Mouse (Mus musculus): Measurements from ENCODE around the gene Greb1. TPM values are rescaled to one million over a fixed set of nuclear protein-coding genes. Genes with fewer than 3 reads are reported as not detected.
"Not testable (repeated sequence)": the region's sequence is repeated elsewhere in the genome, so short reads cannot be mapped to it uniquely, and the experiment has no call there.

The Greb1 gene
- polyA plus RNA-seq, 2 experiments from 2014 or later = 0.12 TPM; not detected in 1

GRCm38 (mm10) chr12:16760246-16760645, 40.4 kb downstream of the Greb1 start:
- ATAC-seq = no peak

GRCm38 (mm10) chr12:16754311-16754710, 46.4 kb downstream of the Greb1 start:
- ATAC-seq = no peak

GRCm38 (mm10) chr12:16753555-16753954, 47.1 kb downstream of the Greb1 start:
- no peak for ATAC-seq

- ATAC-seq = no peak
Observed at GRCm38 (mm10) chr12:16753110-16753509, 47.6 kb downstream of the Greb1 start.

- ATAC-seq = no peak
Observed at GRCm38 (mm10) chr12:16752236-16752840, 48.3 kb downstream of the Greb1 start.

- no peak for ATAC-seq
Observed at GRCm38 (mm10) chr12:16751609-16752008, 49.1 kb downstream of the Greb1 start.

GRCm38 (mm10) chr12:16740059-16740458, 60.6 kb downstream of the Greb1 start:
- no peak for ATAC-seq

GRCm38 (mm10) chr12:16737266-16737665, 63.4 kb downstream of the Greb1 start:
- ATAC-seq = no peak

- ATAC-seq = no peak
Observed at GRCm38 (mm10) chr12:16734698-16735097, 66.0 kb downstream of the Greb1 start.

GRCm38 (mm10) chr12:16734009-16734408, 66.7 kb downstream of the Greb1 start:
- ATAC-seq = no peak

GRCm38 (mm10) chr12:16731121-16731741, 69.5 kb downstream of the Greb1 start:
- no peak for ATAC-seq

GRCm38 (mm10) chr12:16730196-16730595, 70.5 kb downstream of the Greb1 start:
- ATAC-seq = no peak

- ATAC-seq = no peak
Observed at GRCm38 (mm10) chr12:16728221-16728620, 72.5 kb downstream of the Greb1 start.

GRCm38 (mm10) chr12:16726229-16726628, 74.5 kb downstream of the Greb1 start:
- ATAC-seq = no peak

GRCm38 (mm10) chr12:16723601-16724000, 77.1 kb downstream of the Greb1 start:
- ATAC-seq = no peak

GRCm38 (mm10) chr12:16718660-16719315, 81.9 kb downstream of the Greb1 start:
- ATAC-seq = peak; percentile 52

GRCm38 (mm10) chr12:16717653-16718052, 83.0 kb downstream of the Greb1 start:
- ATAC-seq = peak; percentile 52

GRCm38 (mm10) chr12:16714616-16715015, 86.1 kb downstream of the Greb1 start:
- no peak for ATAC-seq

GRCm38 (mm10) chr12:16698691-16699090, 102.0 kb downstream of the Greb1 start:
- ATAC-seq = no peak

- no peak for ATAC-seq
Observed at GRCm38 (mm10) chr12:16696146-16696545, 104.5 kb downstream of the Greb1 start.

GRCm38 (mm10) chr12:16695252-16695651, 105.4 kb downstream of the Greb1 start:
- ATAC-seq = not testable (repeated sequence)

GRCm38 (mm10) chr12:16694783-16695182, 105.9 kb downstream of the Greb1 start:
- no peak for ATAC-seq

GRCm38 (mm10) chr12:16690631-16691030, 110.1 kb downstream of the Greb1 start:
- ATAC-seq = no peak

- ATAC-seq = no peak
Observed at GRCm38 (mm10) chr12:16672246-16672645, 128.4 kb downstream of the Greb1 start.

All from activated CD4-positive, CD25-positive, alpha-beta regulatory T cell, adult 4 months (primary cell).